Mouse (Mus musculus) limb, embryonic 11.5 days (tissue): ENCODE data around the gene Asb16. TPM values are rescaled to one million over a fixed set of nuclear protein-coding genes. Genes with fewer than 3 reads are reported as not detected.

Experiments used
- ATAC-seq: fragments of 200-750 bp; cut with Nextera tagmentation; 2 replicates; pipeline ENCODE4 v1.8.0; 2017; ENCODE audit warnings: low read depth; ENCODE audit not compliant: insufficient number of reproducible peaks, low FRiP score, low TSS enrichment
- DNase-seq: peaks from one replicate; pipeline ENCODE4 v3.0.0-alpha.2; 2015; ENCODE audit warnings: low spot score
- H3K27ac ChIP-seq: fragments of 300-500 bp; sonication (generic); replicated peaks from 2 replicates; pipeline ENCODE4 v1.5.1; 2014; ENCODE audit warnings: low read depth, mild to moderate bottlenecking, low read length
- H3K27me3 ChIP-seq: fragments of 300-500 bp; sonication (generic); 2 replicates; pipeline ENCODE4 v1.6.1; 2014; ENCODE audit warnings: mild to moderate bottlenecking, low read length, mixed read lengths; ENCODE audit not compliant: control insufficient read depth, insufficient read depth
- H3K36me3 ChIP-seq: fragments of 300-500 bp; sonication (generic); 2 replicates; pipeline ENCODE4 v1.6.1; 2014; ENCODE audit warnings: mild to moderate bottlenecking, low read length, moderate library complexity, mixed read lengths; ENCODE audit not compliant: control insufficient read depth, insufficient read depth
- H3K4me1 ChIP-seq: fragments of 300-500 bp; sonication (generic); 2 replicates; pipeline ENCODE4 v1.6.1; 2014; ENCODE audit warnings: low read length, mixed read lengths; ENCODE audit not compliant: control insufficient read depth, insufficient read depth
- H3K4me2 ChIP-seq: fragments of 300-500 bp; sonication (generic); 2 replicates; pipeline ENCODE4 v1.6.1; 2014; ENCODE audit warnings: low read depth, mild to moderate bottlenecking, moderate library complexity; ENCODE audit not compliant: severe bottlenecking
- H3K4me3 ChIP-seq: fragments of 300-500 bp; sonication (generic); 2 replicates; pipeline ENCODE4 v1.5.1; 2014; ENCODE audit warnings: low read depth, low read length
- H3K9ac ChIP-seq: fragments of 300-500 bp; sonication (generic); 2 replicates; pipeline ENCODE4 v1.6.1; 2014; ENCODE audit warnings: mild to moderate bottlenecking, low read length
- H3K9me3 ChIP-seq: fragments of 300-500 bp; sonication (generic); 2 replicates; pipeline ENCODE4 v1.6.1; 2016; ENCODE audit warnings: low read length; ENCODE audit not compliant: control insufficient read depth
- WGBS: fragments of 180-500 bp; shearing (Covaris S2); extraction: QIAGEN DNeasy Blood & Tissue Kit; methylation state at CpG from one replicate; pipeline ENCODE4 v1.1.7; 2014; 5-methylcytosine and 5-hydroxymethylcytosine counted together
- polyA plus RNA-seq: library from polyadenylated mRNA; unstranded; fragments of >200 nt; fragmentation: Nextera tagmentation; extraction: Ambion mirVana; gene quantifications from 2 replicates; pipeline ENCODE4 v1.2.1, GENCODE M21; 2014

Gene Asb16
- polyA plus RNA-seq, 1 experiment from 2014 or later, result 0.33 TPM

- DNase-seq (peak; percentile 99), ATAC-seq (peak; percentile 89)
- H3K36me3 ChIP-seq, result no peaks in the 10 kb centered on the region
- peak within 1 kb of the TSS; percentile 75 for H3K4me3 ChIP-seq
- peaks cover 5% of the 10 kb centered on the region; the same call in 1 of the 2 replicates for H3K27me3 ChIP-seq
- H3K9me3 ChIP-seq, result no peaks in the 10 kb centered on the region
- peak within 1 kb of the TSS; percentile 74 for H3K9ac ChIP-seq
- peak within 1 kb of the TSS; percentile 75 for H3K4me2 ChIP-seq
- under 1% methylated on average over 47 of the region's 49 CpGs for WGBS
- H3K4me1 ChIP-seq, result peaks cover 24% of the 10 kb centered on the region; the same call in 1 of the 2 replicates
- H3K27ac ChIP-seq, result no peak within 1 kb of the TSS
Observed at GRCm38 (mm10) chr11:102230006-102230741, 38.4 kb upstream of the Asb16 start, which contains the start of gene Hdac5. Gene Hdac5, minus strand, starts transcription at chr11:102230166.

GRCm38 (mm10) chr11:102236022-102236421 is 32.5 kb upstream of the Asb16 start:
- ATAC-seq, result no peak
- no peaks in the 10 kb centered on the region for H3K36me3 ChIP-seq

GRCm38 (mm10) chr11:102240636-102241035 is 27.9 kb upstream of the Asb16 start:
- 0 out of 2 replicates have a peak, but pooled peaks cover 3% of the 10 kb centered on the region for H3K4me1 ChIP-seq
- no peaks in the 10 kb centered on the region for H3K36me3 ChIP-seq
- WGBS, result 86% methylated on average over 6 of the region's 6 CpGs
- no peaks in the 10 kb centered on the region for H3K27me3 ChIP-seq
- no peak overlapping the region for H3K27ac ChIP-seq
- H3K4me3 ChIP-seq, result no peak overlapping the region
- H3K4me2 ChIP-seq, result no peak overlapping the region
- no peak for DNase-seq
- no peak for ATAC-seq
- H3K9me3 ChIP-seq, result no peaks in the 10 kb centered on the region
- no peak overlapping the region for H3K9ac ChIP-seq

More at GRCm38 (mm10) chr11:102236022-102236421, 32.5 kb upstream of the Asb16 start:
- Histone ChIP-seq H3K9me3 (no peaks in the 10 kb centered on the region), H3K4me1 (no peaks in the 10 kb centered on the region), H3K4me3 (no peak overlapping the region), H3K27ac (no peak overlapping the region), H3K4me2 (no peak overlapping the region), H3K27me3 (no peaks in the 10 kb centered on the region), H3K9ac (no peak overlapping the region)
- 71% methylated on average over 2 of the region's 2 CpGs for WGBS
- no peak for DNase-seq

GRCm38 (mm10) chr11:102241246-102241645 is 27.3 kb upstream of the Asb16 start:
- ATAC-seq (no peak), DNase-seq (no peak)
- H3K4me2 ChIP-seq, result no peak overlapping the region
- no peak overlapping the region for H3K9ac ChIP-seq
- 0 out of 2 replicates have a peak, but pooled peaks cover 3% of the 10 kb centered on the region for H3K4me1 ChIP-seq
- no peaks in the 10 kb centered on the region for H3K9me3 ChIP-seq
- 79% methylated on average over 5 of the region's 5 CpGs for WGBS
- no peaks in the 10 kb centered on the region for H3K36me3 ChIP-seq
- no peaks in the 10 kb centered on the region for H3K27me3 ChIP-seq
- no peak overlapping the region for H3K4me3 ChIP-seq
- no peak overlapping the region for H3K27ac ChIP-seq

- Histone ChIP-seq H3K9ac (no peak overlapping the region), H3K27me3 (no peaks in the 10 kb centered on the region), H3K4me2 (no peak overlapping the region), H3K4me1 (0 out of 2 replicates have a peak, but pooled peaks cover 3% of the 10 kb centered on the region), H3K9me3 (no peaks in the 10 kb centered on the region), H3K4me3 (no peak overlapping the region), H3K27ac (no peak overlapping the region), H3K36me3 (no peaks in the 10 kb centered on the region)
- DNase-seq (no peak), ATAC-seq (no peak)
- WGBS, result 48% methylated on average over 5 of the region's 5 CpGs
Observed at GRCm38 (mm10) chr11:102241874-102242273, 26.7 kb upstream of the Asb16 start.

- 3% methylated on average over 32 of the region's 32 CpGs for WGBS
- Histone ChIP-seq H3K36me3 (no peaks in the 10 kb centered on the region), H3K9me3 (no peaks in the 10 kb centered on the region), H3K4me1 (peaks cover 8% of the 10 kb centered on the region; the same call in 1 of the 2 replicates), H3K9ac (peak overlapping the region; percentile 46), H3K27ac (no peak overlapping the region), H3K4me2 (peak overlapping the region; percentile 63), H3K27me3 (no peaks in the 10 kb centered on the region), H3K4me3 (peak overlapping the region; percentile 24)
- peak; percentile 62 for DNase-seq
- peak; percentile 58 for ATAC-seq
Observed at GRCm38 (mm10) chr11:102244926-102245449, 23.6 kb upstream of the Asb16 start.

GRCm38 (mm10) chr11:102245581-102246272 is 22.8 kb upstream of the Asb16 start:
- H3K4me3 ChIP-seq, result peak overlapping the region; percentile 24; the same call in 1 of the 2 replicates

GRCm38 (mm10) chr11:102246273-102246635 is 22.3 kb upstream of the Asb16 start:
- Histone ChIP-seq H3K36me3 (no peaks in the 10 kb centered on the region), H3K27me3 (no peaks in the 10 kb centered on the region), H3K9ac (no peak overlapping the region), H3K4me1 (peaks cover 8% of the 10 kb centered on the region; the same call in 1 of the 2 replicates), H3K4me3 (no peak overlapping the region), H3K9me3 (no peaks in the 10 kb centered on the region), H3K27ac (no peak overlapping the region), H3K4me2 (no peak overlapping the region)
- DNase-seq (no peak), ATAC-seq (no peak)
- 90% methylated on average over 6 of the region's 6 CpGs for WGBS

More at GRCm38 (mm10) chr11:102245581-102246272, 22.8 kb upstream of the Asb16 start:
- Histone ChIP-seq H3K4me1 (peaks cover 8% of the 10 kb centered on the region; the same call in 1 of the 2 replicates), H3K4me2 (peak overlapping the region; percentile 63; the same call in 1 of the 2 replicates), H3K9me3 (no peaks in the 10 kb centered on the region), H3K36me3 (no peaks in the 10 kb centered on the region), H3K27me3 (no peaks in the 10 kb centered on the region), H3K27ac (no peak overlapping the region), H3K9ac (no peak overlapping the region; the same call in 1 of the 2 replicates)
- DNase-seq (no peak), ATAC-seq (no peak)
- WGBS, result 57% methylated on average over 14 of the region's 14 CpGs
